In genomic region chr17:79020208-79020983, GRCm38 (mm10) we compare ENCODE assay signal across 8 mouse cellular contexts. TPM values are rescaled to one million over a fixed set of nuclear protein-coding genes. Genes with fewer than 3 reads are reported as not detected.
DNase-seq lines count a peak whose midpoint lies in the region; ATAC-seq and TF ChIP-seq lines count a peak whose summit lies in the region.

Gene Prkd3, minus strand, starts transcription at chr17:79020816.

- peak; percentile 11 to 33 for DNase-seq in cerebellum, adult 18-20 months
- DNase-seq in forelimb bud, embryonic 11.5 days (ENCODE audit: low read depth, low spot score), result peak; percentile 56
- DNase-seq in heart, postnatal 36 days, result peak; percentile 68 to 81
- peak; percentile 17 to 29 for DNase-seq in layer of hippocampus, adult 2 months (ENCODE audit: low spot score in 2 of 2)
- peak; percentile 73 for DNase-seq in lung, adult 2 months
- peak; percentile 63 to 67 for DNase-seq in thymus, adult 18-20 months

- TF ChIP-seq POLR2A in ES-Bruce4 (IDR thresholded peaks at IDR 0.05; ENCODE audit: insufficient read depth, low read length), result no peak
- TF ChIP-seq POLR2A in lung, adult 2 months (IDR thresholded peaks at IDR 0.05; ENCODE audit: borderline replicate concordance, extremely low read depth, low read depth, low read length), result peak; percentile 60; the same call in 1 of the 2 replicates

- no peaks in the 10 kb centered on the region for H3K9me3 ChIP-seq in ES-Bruce4 (replicated peaks; ENCODE audit: control insufficient read depth, insufficient read depth, low read length, poor library complexity, severe bottlenecking)
- no peaks in the 10 kb centered on the region for H3K9me3 ChIP-seq in neural tube, embryonic 14.5 days (ENCODE audit: control insufficient read depth, low read length)

- H3K27me3 ChIP-seq in ES-Bruce4 (ENCODE audit: control insufficient read depth, insufficient read depth, low read length, poor library complexity, severe bottlenecking), result peaks cover 7% of the 10 kb centered on the region
- no peaks in the 10 kb centered on the region for H3K27me3 ChIP-seq in neural tube, embryonic 14.5 days (ENCODE audit: control insufficient read depth, insufficient read depth, low read length)

- under 1% methylated on average over 85 of the region's 113 CpGs for WGBS in lung, adult 2 months
- under 1% methylated on average over 81 of the region's 113 CpGs for WGBS in neural tube, embryonic 14.5 days

- H3K36me3 ChIP-seq in ES-Bruce4 (ENCODE audit: control insufficient read depth, insufficient read depth, low read length, poor library complexity, severe bottlenecking), result no peaks in the 10 kb centered on the region
- no peaks in the 10 kb centered on the region for H3K36me3 ChIP-seq in neural tube, embryonic 14.5 days (ENCODE audit: control insufficient read depth, insufficient read depth, low read length)

- no peak for TF ChIP-seq EP300 in ES-Bruce4 (IDR thresholded peaks at IDR 0.05; ENCODE audit: insufficient read depth, low read depth, low read length)

- no peak for TF ChIP-seq CTCF in ES-Bruce4 (IDR thresholded peaks at IDR 0.05; ENCODE audit: low read depth, low read length)
- no peak for TF ChIP-seq CTCF in layer of hippocampus, adult 2 months (conservative IDR thresholded peaks at IDR 0.05)
- no peak for TF ChIP-seq CTCF in lung, adult 2 months (IDR thresholded peaks at IDR 0.05; ENCODE audit: insufficient read depth, low read length)

- peak within 1 kb of the TSS; percentile 90 for H3K9ac ChIP-seq in ES-Bruce4 (ENCODE audit: low read depth, poor library complexity, severe bottlenecking)
- H3K9ac ChIP-seq in neural tube, embryonic 14.5 days (replicated peaks; ENCODE audit: low read depth, low read length), result peak within 1 kb of the TSS; percentile 68

- peak within 1 kb of the TSS; percentile 75 for H3K4me2 ChIP-seq in neural tube, embryonic 14.5 days (ENCODE audit: low read depth, low read length)

- intact Hi-C loops in heart, postnatal 36 days (cut with DNase I), result loop anchor here (2.0 to 5.0 kb wide), 2 partner anchors 28 to 83 kb away; partner anchors contain the start of genes Cebpz and Ndufaf7

- H3K27ac ChIP-seq in ES-Bruce4 (ENCODE audit: insufficient read depth, low read length), result no peak within 1 kb of the TSS
- H3K27ac ChIP-seq in layer of hippocampus, adult 2 months, result peak within 1 kb of the TSS; percentile 85
- peak within 1 kb of the TSS; percentile 60 for H3K27ac ChIP-seq in neural tube, embryonic 14.5 days (ENCODE audit: low read depth, low read length)

- H3K4me1 ChIP-seq in ES-Bruce4 (ENCODE audit: control insufficient read depth, insufficient read depth, low read length), result no peaks in the 10 kb centered on the region
- peaks cover 11% of the 10 kb centered on the region for H3K4me1 ChIP-seq in lung, adult 2 months (ENCODE audit: control insufficient read depth, insufficient read depth, low read length)
- H3K4me1 ChIP-seq in neural tube, embryonic 14.5 days (ENCODE audit: control insufficient read depth, insufficient read depth, low read length), result no peaks in the 10 kb centered on the region

- ATAC-seq in neural tube, embryonic 14.5 days (ENCODE audit: low read depth), result peak; percentile 93

- peak within 1 kb of the TSS; percentile 92 for H3K4me3 ChIP-seq in ES-Bruce4 (ENCODE audit: low read depth, low read length)
- peak within 1 kb of the TSS; percentile 69 for H3K4me3 ChIP-seq in layer of hippocampus, adult 2 months
- peak within 1 kb of the TSS; percentile 71 for H3K4me3 ChIP-seq in lung, adult 2 months (replicated peaks; ENCODE audit: extremely low read depth, low read depth, low read length)
- peak within 1 kb of the TSS; percentile 82 for H3K4me3 ChIP-seq in neural tube, embryonic 14.5 days (ENCODE audit: low read depth, low read length)

RNA-seq across cellular contexts. Expression of gene Prkd3, which starts in this region (rescaled TPM):
- 36.1 and 37.5 TPM in 2 replicates for polyA plus RNA-seq in ES-Bruce4 (2011; ENCODE audit: insufficient read depth, insufficient read length, low read depth, missing spikeins)
- total RNA-seq in heart, postnatal 36 days (2021), result 10 to 100 TPM; 17.9 to 18.3 TPM
- total RNA-seq in layer of hippocampus, adult 2 months (2021), result 10 to 100 TPM; 12.5 to 14.3 TPM
- 11.7 and 19.0 TPM in 2 replicates for polyA plus RNA-seq in lung, adult 2 months (2012; rRNA removed)
- 9.2 and 16.1 TPM in 2 replicates for polyA plus RNA-seq in neural tube, embryonic 14.5 days (2014; fragmentation: Nextera tagmentation; extraction: Ambion mirVana)

Comparison
In these comparisons a context has a peak if more than half of its experiments do, and no peak if none do; other contexts are left out.
1. DNase-seq: peak in every context shown above with its lines; median percentile 74 in heart, postnatal 36 days; 73 in lung, adult 2 months; 65 in thymus, adult 18-20 months; 56 in forelimb bud, embryonic 11.5 days; 23 in layer of hippocampus, adult 2 months; 22 in cerebellum, adult 18-20 months.